Mouse (Mus musculus) forebrain, embryonic 14.5 days (tissue): ENCODE results near the gene Fanca. TPM values are rescaled to one million over a fixed set of nuclear protein-coding genes. Genes with fewer than 3 reads are reported as not detected.
A peak's percentile ranks its signal among the peaks of the same experiment; 100 is the strongest.

Experiments used
- ATAC-seq: fragments of 200-750 bp; cut with Nextera tagmentation; 2 replicates; pipeline ENCODE4 v1.8.0; 2017; ENCODE audit warnings: mild to moderate bottlenecking, moderate library complexity
- DNase-seq: peaks from one replicate; pipeline ENCODE4 v3.0.0-alpha.2; 2015; ENCODE audit warnings: low spot score
- H3K27ac ChIP-seq: fragments of 300-500 bp; sonication (generic); 2 replicates; pipeline ENCODE4 v1.5.1; 2014; ENCODE audit warnings: low read depth, mild to moderate bottlenecking, control low read depth, low read length, moderate library complexity
- H3K27me3 ChIP-seq: fragments of 300-500 bp; sonication (generic); replicated peaks from 2 replicates; pipeline ENCODE4 v1.6.1; 2014; ENCODE audit warnings: low read length, control low read depth, mixed read lengths; ENCODE audit not compliant: control insufficient read depth, insufficient read depth
- H3K36me3 ChIP-seq: fragments of 300-500 bp; sonication (generic); 2 replicates; pipeline ENCODE4 v1.6.1; 2014; ENCODE audit warnings: low read length, control low read depth; ENCODE audit not compliant: control insufficient read depth, insufficient read depth
- H3K4me1 ChIP-seq: fragments of 300-500 bp; sonication (generic); 2 replicates; pipeline ENCODE4 v1.6.1; 2014; ENCODE audit warnings: antibody characterized with exemption, low read length, control low read depth; ENCODE audit not compliant: control insufficient read depth, insufficient read depth
- H3K4me2 ChIP-seq: fragments of 300-500 bp; sonication (generic); 2 replicates; pipeline ENCODE4 v1.6.1; 2014; ENCODE audit warnings: mild to moderate bottlenecking, control low read depth, low read length
- H3K4me3 ChIP-seq: fragments of 300-500 bp; sonication (generic); 2 replicates; pipeline ENCODE4 v1.5.1; 2014; ENCODE audit warnings: low read depth, low read length, control low read depth
- H3K9ac ChIP-seq: fragments of 300-500 bp; sonication (generic); 2 replicates; pipeline ENCODE4 v1.6.1; 2014; ENCODE audit warnings: mild to moderate bottlenecking, low read length, control low read depth, moderate library complexity
- H3K9me3 ChIP-seq: fragments of 300-500 bp; sonication (generic); replicated peaks from 2 replicates; pipeline ENCODE4 v1.6.1; 2016; ENCODE audit warnings: low read length, control low read depth, mixed read lengths; ENCODE audit not compliant: control insufficient read depth
- WGBS: fragments of 180-500 bp; shearing (Covaris S2); extraction: QIAGEN DNeasy Blood & Tissue Kit; methylation state at CpG from one replicate; pipeline ENCODE4 v1.1.7; 2014; 5-methylcytosine and 5-hydroxymethylcytosine counted together
- polyA plus RNA-seq: library from polyadenylated mRNA; unstranded; fragments of >200 nt; fragmentation: Nextera tagmentation; extraction: Ambion mirVana; gene quantifications from 2 replicates; pipeline ENCODE4 v1.2.1, GENCODE M21; 2014

The Fanca gene
- polyA plus RNA-seq, 1 experiment from 2014 or later = 13.7 TPM

GRCm38 (mm10) chr8:123224278-123225266 lies 93.8 kb downstream of the Fanca start, which contains the start of gene Cdk10:
Gene Cdk10, plus strand, starts transcription at chr8:123224842.
- H3K36me3 ChIP-seq = peaks cover 31% of the 10 kb centered on the region
- H3K9me3 ChIP-seq = no peaks in the 10 kb centered on the region
- peak; percentile 95 for DNase-seq
- peak within 1 kb of the TSS; percentile 77 for H3K9ac ChIP-seq
- peak within 1 kb of the TSS; percentile 82 for H3K4me3 ChIP-seq
- ATAC-seq = peak; percentile 95
- peak within 1 kb of the TSS; percentile 66 for H3K4me2 ChIP-seq
- no peaks in the 10 kb centered on the region for H3K27me3 ChIP-seq
- peak within 1 kb of the TSS; percentile 72 for H3K27ac ChIP-seq
- 4% methylated on average over 59 of the region's 59 CpGs for WGBS
- H3K4me1 ChIP-seq = peaks cover 10% of the 10 kb centered on the region

DNA sequence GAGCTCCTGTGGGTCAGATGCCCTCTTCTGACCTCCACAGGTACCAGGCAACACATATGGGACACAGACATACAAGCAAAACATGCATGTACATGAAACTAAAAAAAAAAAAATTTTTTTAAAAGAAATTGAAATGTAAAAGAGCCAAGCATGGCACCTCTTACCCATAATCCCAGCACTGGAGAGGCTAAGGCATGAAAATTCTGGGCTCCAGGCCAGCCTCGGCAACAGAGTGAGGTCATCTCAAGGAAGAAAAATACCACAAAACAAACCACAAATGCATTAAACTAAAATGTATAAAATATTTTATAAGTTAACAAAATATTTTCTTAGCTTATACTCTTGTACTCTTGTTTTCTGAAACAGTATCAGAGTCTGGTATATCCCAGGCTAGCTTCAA lies 97.5 kb downstream of the Fanca start:
- Histone ChIP-seq H3K9me3 (no peaks in the 10 kb centered on the region), H3K27me3 (no peaks in the 10 kb centered on the region), H3K4me3 (no peak overlapping the region), H3K9ac (no peak overlapping the region), H3K4me1 (peaks cover 10% of the 10 kb centered on the region), H3K27ac (no peak overlapping the region), H3K4me2 (no peak overlapping the region), H3K36me3 (no peaks in the 10 kb centered on the region)
- DNase-seq (no peak), ATAC-seq (no peak)
- WGBS = 76% methylated on average over 1 of the region's 1 CpGs

Other genes with a start within 250 kb of the Fanca start
- 1,075 and 1,254 TPM in 2 replicates for gene Rpl13, start 216.2 kb downstream of the Fanca start, polyA plus RNA-seq
- 1.0 and 2.7 TPM in 2 replicates for gene Cpne7, start 201.2 kb downstream of the Fanca start, polyA plus RNA-seq
- 0.33 and 0.93 TPM in 2 replicates for gene Sult5a1, start 160.3 kb downstream of the Fanca start, polyA plus RNA-seq
- gene Dpep1, start 132.3 kb downstream of the Fanca start, polyA plus RNA-seq = not detected in 2 replicates
- 180 and 200 TPM in 2 replicates for gene Chmp1a, start 105.8 kb downstream of the Fanca start, polyA plus RNA-seq
- gene Spata33, start 105.7 kb downstream of the Fanca start, polyA plus RNA-seq = 5.8 and 6.5 TPM in 2 replicates
- gene Cdk10, start 93.7 kb downstream of the Fanca start, polyA plus RNA-seq = 41.1 and 43.1 TPM in 2 replicates
- 2.4 and 4.1 TPM in 2 replicates for gene Spata2l, start 82.3 kb downstream of the Fanca start, polyA plus RNA-seq
- 14.7 and 18.5 TPM in 2 replicates for gene Zfp276, start 64.4 kb downstream of the Fanca start, polyA plus RNA-seq
- 31.9 and 41.5 TPM in 2 replicates for gene Vps9d1, start 64.2 kb downstream of the Fanca start, polyA plus RNA-seq
- gene Spire2, start 14.1 kb upstream of the Fanca start, polyA plus RNA-seq = 13.7 and 20.2 TPM in 2 replicates
- 181 and 203 TPM in 2 replicates for gene Tcf25, start 55.2 kb upstream of the Fanca start, polyA plus RNA-seq
- gene Mc1r, start 88.5 kb upstream of the Fanca start, polyA plus RNA-seq = 0.11 TPM in 1 of 2 replicates, not detected in the other
- 1,786 and 1,955 TPM in 2 replicates for gene Tubb3, start 92.8 kb upstream of the Fanca start, polyA plus RNA-seq
- gene Def8, start 105.0 kb upstream of the Fanca start, polyA plus RNA-seq = 44.3 and 48.4 TPM in 2 replicates
- gene Afg3l1, start 159.3 kb upstream of the Fanca start, polyA plus RNA-seq = 26.6 and 28.2 TPM in 2 replicates
- 94.2 and 104 TPM in 2 replicates for gene Dbndd1, start 196.9 kb upstream of the Fanca start, polyA plus RNA-seq
- 39.1 and 43.9 TPM in 2 replicates for gene Gas8, start 200.3 kb upstream of the Fanca start, polyA plus RNA-seq